Mouse (Mus musculus): ENCODE data around the gene Ugt1a1.
"Not testable (repeated sequence)": the region's sequence is repeated elsewhere in the genome, so short reads cannot be mapped to it uniquely, and the experiment has no call there.

The Ugt1a1 gene

DNA sequence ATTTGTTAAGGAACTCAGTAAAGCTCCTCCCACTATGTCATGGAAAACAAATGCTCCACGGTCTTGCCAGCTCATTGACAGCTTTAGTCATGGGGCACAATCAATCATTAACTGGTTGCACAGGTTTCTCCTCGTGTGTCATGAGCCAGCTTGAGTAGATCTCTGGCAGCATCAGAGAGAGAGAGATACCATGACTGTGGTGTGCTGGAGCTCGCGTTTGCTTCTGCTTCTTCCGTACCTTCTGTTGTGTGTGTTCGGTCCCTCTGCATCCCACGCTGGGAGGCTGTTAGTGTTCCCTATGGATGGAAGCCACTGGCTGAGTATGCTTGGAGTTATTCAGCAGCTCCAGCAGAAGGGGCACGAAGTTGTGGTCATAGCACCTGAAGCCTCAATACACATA is at the start of gene Ugt1a1:
Gene Ugt1a1, plus strand, starts transcription at position 148 of the 400 bp plus-strand sequence.
- DNase-seq (ENCODE audit: low spot score in 2 of 2) = no peak

- no peak for DNase-seq (ENCODE audit: low spot score in 2 of 2)
These were observed 46.0 kb upstream of the Ugt1a1 start, which contains the start of gene Ugt1a5 for GRCm38 (mm10) chr1:88165711-88166110. TSS of gene Ugt1a5 (plus strand) at chr1:88166012.

GRCm38 (mm10) chr1:88172190-88172589 is 39.6 kb upstream of the Ugt1a1 start:
- DNase-seq (ENCODE audit: low spot score in 2 of 2) = not testable (repeated sequence)

GRCm38 (mm10) chr1:88179657-88180056 is 32.1 kb upstream of the Ugt1a1 start:
- DNase-seq (ENCODE audit: low spot score in 2 of 2) = no peak

DNA sequence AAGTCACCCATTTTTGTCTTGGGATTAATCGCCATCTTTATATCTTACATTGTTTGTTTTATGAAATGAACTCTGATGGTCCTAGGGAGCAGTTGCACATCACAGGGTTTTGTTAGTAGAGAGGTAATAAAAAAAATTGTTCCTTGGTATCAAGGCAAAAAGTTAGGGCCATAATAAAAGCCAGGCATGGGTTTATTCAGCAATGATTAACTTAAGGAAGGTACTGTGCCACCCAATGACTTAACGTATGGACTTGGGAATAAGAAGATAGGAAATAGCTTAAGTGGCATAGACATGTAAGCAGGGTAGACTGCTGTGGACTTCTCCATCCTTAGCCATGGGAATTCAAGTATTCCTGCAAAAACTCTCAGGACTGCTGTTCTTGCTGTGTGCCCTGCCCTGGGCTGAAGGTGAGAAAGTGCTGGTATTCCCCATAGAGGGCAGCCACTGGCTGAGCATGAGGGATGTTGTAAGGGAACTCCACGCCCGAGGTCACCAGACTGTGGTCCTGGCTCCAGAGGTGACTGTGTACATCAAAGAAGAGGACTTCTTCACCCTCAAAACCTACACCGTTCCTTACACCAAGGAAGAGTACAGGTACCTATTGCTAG is 25.3 kb upstream of the Ugt1a1 start:
- no peak for DNase-seq (ENCODE audit: low spot score in 2 of 2)

- no peak for DNase-seq (ENCODE audit: low spot score in 2 of 2)
These were observed 19.6 kb upstream of the Ugt1a1 start for GRCm38 (mm10) chr1:88192136-88192535.

DNA sequence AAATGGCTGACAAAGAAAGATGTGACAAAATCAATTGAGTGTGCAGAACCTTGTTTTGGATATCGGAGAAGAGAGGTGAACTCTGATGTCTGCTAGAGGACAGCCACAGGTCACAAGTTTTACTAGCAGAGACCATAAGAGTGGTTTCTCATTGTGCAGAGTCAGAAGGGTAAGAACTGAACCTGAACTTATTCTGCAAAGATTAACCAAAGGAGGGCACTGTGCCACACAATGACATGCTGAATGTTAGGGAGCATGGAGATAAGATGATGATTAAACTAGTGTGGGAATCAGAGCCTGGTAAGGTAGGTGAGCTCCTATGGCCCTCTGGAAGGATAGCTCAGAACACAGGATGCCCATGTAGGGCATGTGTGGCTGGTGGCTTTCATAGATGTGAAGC is 16.1 kb upstream of the Ugt1a1 start:
- no peak for DNase-seq (ENCODE audit: low spot score in 2 of 2)

DNA sequence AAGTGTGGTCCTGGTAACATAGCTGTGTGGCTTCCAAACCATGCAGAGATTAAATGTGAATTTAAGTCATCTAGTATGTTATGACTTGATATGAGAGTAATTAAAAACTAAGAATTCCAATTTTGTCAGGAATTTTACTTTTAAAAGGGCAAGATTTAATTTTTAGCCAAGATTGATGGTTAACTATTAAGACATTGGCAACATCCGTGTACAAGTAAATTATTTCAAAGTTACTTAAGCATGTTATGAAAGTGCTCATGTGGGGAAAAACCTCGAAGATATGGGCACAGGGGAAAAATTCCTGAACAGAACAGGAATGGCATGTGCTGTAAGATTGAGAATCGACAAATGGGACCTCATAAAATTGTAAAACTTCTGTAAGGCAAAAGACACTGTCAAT is 14.3 kb upstream of the Ugt1a1 start:
- DNase-seq (ENCODE audit: low spot score in 2 of 2) = no peak

- no peak for DNase-seq (ENCODE audit: low spot score in 2 of 2)
These were observed 11.8 kb upstream of the Ugt1a1 start for GRCm38 (mm10) chr1:88199996-88200395.

- DNase-seq (ENCODE audit: low spot score in 2 of 2) = no peak
These were observed 11.3 kb upstream of the Ugt1a1 start, which contains the start of gene Ugt1a2 for GRCm38 (mm10) chr1:88200456-88200855. TSS of gene Ugt1a2 (plus strand) at chr1:88200601.

DNA sequence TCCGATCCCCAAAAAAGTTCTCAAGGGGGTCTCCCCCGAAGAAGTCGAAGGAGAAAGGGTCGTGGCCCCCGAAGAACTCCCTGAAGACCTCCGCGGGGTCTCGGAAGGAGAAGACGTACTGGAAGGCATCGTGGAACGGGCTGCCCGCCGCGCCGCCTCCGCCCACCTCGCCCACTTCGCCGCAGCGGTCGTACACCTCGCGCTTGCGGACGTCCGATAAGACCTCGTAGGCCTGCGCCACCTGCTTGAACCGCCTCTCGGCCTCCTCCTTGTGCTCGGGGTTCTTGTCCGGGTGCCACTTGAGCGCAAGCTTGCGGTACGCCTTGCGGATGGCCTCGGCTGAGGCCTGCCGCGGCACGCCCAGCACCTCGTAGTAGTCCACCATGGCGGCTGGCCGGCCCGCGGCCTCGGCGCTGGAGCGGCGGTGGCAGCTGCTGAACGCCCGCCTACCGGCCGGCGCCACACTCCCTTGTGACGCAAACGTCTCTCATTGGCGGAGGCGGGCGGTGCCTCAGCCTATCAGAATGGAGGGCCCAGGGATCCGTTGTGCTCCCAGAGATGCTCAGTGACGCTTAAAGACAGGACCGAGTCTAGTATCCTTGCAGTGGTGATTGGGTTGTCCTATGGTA is 6.4 kb upstream of the Ugt1a1 start, which contains the start of gene Dnajb3:
Gene Dnajb3, minus strand, starts transcription at position 489 of the 629 bp plus-strand sequence.
- DNase-seq (ENCODE audit: low spot score in 2 of 2) = peak; percentile 71 to 84

GRCm38 (mm10) chr1:88206843-88207479 is 4.8 kb upstream of the Ugt1a1 start:
- DNase-seq (ENCODE audit: low spot score in 2 of 2) = no peak

GRCm38 (mm10) chr1:88212341-88213045 is 734 bp downstream of the Ugt1a1 start:
- DNase-seq (ENCODE audit: low spot score in 2 of 2) = no peak

- no peak for DNase-seq (ENCODE audit: low spot score in 2 of 2)
These were observed 1.3 kb downstream of the Ugt1a1 start for GRCm38 (mm10) chr1:88213061-88213460.

DNA sequence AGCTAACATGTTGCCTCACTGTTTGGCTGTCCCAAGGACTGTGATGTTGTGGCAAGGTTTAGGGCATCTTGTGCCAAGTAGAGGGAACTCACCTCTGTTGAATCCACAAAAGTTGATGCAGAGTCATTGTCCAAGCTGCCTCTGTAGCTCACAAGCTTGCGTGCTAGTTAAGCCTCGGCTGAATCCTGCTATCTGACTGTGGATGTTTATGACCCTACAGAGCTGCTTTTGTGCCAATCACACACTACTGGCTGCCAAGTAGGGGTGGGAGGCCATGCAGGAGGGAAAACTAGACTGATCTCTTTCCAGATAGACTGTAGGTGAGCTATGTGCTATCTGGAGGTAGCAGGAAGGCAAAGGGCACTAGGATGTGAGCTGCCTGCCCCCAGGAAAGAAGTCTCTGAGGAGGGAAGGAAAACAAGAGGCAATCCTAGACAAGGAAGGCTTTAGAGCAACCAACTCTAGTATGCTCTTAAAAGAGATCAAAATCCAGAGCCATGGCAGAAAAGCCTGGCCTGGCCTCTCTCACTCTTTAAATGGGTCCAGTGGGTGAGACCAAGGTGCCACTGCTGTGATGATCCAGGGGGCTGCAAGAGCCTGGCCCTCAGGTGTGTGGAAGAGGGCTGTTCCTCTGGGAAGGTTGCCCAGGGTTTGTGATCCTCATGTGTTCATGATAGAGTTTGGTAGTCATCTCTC is 2.2 kb downstream of the Ugt1a1 start:
- no peak for DNase-seq (ENCODE audit: low spot score in 2 of 2)

DNA sequence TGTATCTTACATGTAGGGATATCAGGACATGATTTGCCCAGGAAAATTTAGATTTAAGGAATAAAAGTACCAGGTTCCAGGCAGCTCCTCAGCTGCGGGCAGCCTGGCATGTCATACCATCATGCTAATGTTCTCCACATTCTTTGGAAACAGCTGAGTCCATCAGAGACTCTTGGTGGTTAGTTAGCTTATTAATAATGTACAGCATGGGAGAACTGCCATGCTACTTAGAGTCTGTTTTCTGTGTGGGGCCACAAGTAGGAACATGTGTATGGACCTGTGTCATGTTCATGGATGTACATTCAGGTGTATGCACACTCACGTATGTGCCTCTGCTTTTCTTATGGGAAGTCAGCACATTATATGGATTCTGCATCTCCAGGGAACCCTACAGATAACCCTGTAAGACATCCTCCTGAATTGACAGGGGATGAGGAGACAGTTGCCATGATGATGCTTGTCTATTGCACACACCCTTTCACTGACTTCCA is 2.7 kb downstream of the Ugt1a1 start:
- no peak for DNase-seq (ENCODE audit: low spot score in 2 of 2)

DNA sequence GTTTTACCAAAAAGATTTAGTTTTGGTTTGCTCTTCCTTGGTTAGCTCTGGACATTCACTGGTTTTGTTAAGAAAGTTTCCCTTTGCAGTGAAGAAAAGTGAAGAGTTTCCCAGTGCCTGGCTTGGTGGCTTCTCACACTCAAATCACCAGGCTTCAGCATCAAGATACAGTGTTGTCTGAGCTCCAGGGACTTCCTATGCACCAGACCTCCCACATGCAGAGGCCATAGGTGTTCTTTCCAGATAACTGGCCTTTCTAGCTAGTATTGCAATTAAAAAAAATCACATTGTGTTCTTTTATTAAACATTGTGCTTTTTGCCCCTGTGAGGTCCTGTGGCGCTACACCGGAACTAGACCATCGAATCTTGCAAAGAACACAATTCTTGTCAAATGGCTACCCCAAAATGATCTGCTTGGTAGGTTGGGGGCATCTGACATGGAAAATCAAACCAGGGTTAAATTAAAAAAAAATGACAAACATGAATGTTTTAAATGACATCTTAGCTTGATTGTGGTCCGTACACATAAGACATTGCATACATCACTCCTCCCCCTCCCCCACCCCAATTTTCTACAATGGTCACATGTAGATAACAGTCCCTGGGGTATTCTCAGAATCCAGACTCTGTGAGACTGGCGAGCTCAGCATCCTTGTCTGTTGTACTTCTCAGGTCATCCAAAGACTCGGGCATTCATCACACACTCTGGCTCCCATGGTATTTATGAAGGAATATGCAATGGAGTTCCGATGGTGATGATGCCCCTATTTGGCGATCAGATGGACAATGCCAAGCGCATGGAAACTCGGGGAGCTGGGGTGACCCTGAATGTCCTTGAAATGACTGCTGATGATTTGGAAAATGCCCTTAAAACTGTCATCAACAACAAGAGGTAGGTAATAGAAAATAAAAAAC is 4.0 kb downstream of the Ugt1a1 start:
- DNase-seq (ENCODE audit: low spot score in 2 of 2) = no peak

GRCm38 (mm10) chr1:88216551-88216950 is 4.8 kb downstream of the Ugt1a1 start:
- no peak for DNase-seq (ENCODE audit: low spot score in 2 of 2)

DNA sequence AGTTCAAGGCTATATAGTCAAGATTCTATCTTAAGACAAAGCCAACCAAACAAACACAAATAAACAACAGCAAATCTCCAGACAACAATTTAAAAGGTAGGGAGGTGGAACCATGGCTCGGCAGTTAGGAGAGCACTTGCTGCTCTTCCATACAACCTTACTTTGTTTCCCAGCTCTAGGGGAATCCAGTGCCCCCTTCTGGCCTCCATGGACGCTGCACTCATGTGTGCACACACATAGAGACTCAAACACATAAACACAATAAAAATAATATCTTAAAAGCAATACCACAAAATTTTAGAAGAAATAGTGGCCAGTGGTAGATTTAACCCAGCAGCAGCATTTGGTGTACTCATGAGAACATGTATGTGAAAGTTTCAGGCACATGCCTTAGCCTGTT is 5.4 kb downstream of the Ugt1a1 start:
- no peak for DNase-seq (ENCODE audit: low spot score in 2 of 2)

DNA sequence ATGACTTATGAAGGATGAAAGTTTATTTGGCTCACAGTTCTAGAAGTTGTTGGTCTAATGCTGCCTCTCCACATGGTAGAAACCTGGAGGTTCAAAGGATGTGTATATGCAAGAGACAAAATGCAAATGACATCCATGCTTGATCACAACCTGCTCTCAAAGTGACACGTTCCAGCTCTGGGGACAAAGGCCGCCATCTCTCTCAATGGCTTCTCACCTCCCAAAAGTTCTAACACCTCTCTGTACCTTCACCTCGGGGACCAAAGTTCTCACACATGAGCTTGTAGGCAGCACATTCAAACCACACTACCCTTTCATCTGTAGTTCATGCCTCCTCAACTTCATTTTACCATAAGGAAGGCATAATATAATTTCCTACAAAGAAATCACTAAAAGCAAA is 5.8 kb downstream of the Ugt1a1 start:
- no peak for DNase-seq (ENCODE audit: low spot score in 2 of 2)

All from frontal cortex, postnatal 10 days (tissue).